Mouse (Mus musculus) kidney, embryonic 16.5 days (tissue): ENCODE measurements around the gene Pitx2. TPM values are rescaled to one million over a fixed set of nuclear protein-coding genes. Genes with fewer than 3 reads are reported as not detected.
A peak's percentile ranks its signal among the peaks of the same experiment; 100 is the strongest.

Source experiments
- ATAC-seq: fragments of 200-750 bp; cut with Nextera tagmentation; 2 replicates; pipeline ENCODE4 v1.8.0; 2017; ENCODE audit warnings: moderate TSS enrichment; ENCODE audit not compliant: low FRiP score, low TSS enrichment
- H3K27ac ChIP-seq: fragments of 300-500 bp; sonication (generic); 2 replicates; pipeline ENCODE4 v1.5.1; 2014; ENCODE audit warnings: low read length
- H3K27me3 ChIP-seq: fragments of 300-500 bp; sonication (generic); 2 replicates; pipeline ENCODE4 v1.6.1; 2014; ENCODE audit warnings: low read length, control low read depth, mixed read lengths; ENCODE audit not compliant: insufficient read depth
- H3K36me3 ChIP-seq: fragments of 300-500 bp; sonication (generic); 2 replicates; pipeline ENCODE4 v1.6.1; 2014; ENCODE audit warnings: low read length, control low read depth, mixed read lengths; ENCODE audit not compliant: insufficient read depth
- H3K4me1 ChIP-seq: fragments of 300-500 bp; sonication (generic); 2 replicates; pipeline ENCODE4 v1.6.1; 2014; ENCODE audit warnings: low read length, control low read depth, mixed read lengths; ENCODE audit not compliant: insufficient read depth
- H3K4me2 ChIP-seq: fragments of 300-500 bp; sonication (generic); replicated peaks from 2 replicates; pipeline ENCODE4 v1.6.1; 2014; ENCODE audit warnings: low read depth, low read length
- H3K4me3 ChIP-seq: fragments of 300-500 bp; sonication (generic); 2 replicates; pipeline ENCODE4 v1.5.1; 2014; ENCODE audit warnings: mild to moderate bottlenecking, low read length
- H3K9ac ChIP-seq: fragments of 300-500 bp; sonication (generic); replicated peaks from 2 replicates; pipeline ENCODE4 v1.6.1; 2014; ENCODE audit warnings: low read length
- H3K9me3 ChIP-seq: fragments of 300-500 bp; sonication (generic); 2 replicates; pipeline ENCODE4 v1.6.1; 2016; ENCODE audit warnings: low read length, control low read depth
- whole genome bisulfite sequencing: fragments of 180-500 bp; shearing (Covaris S2); extraction: QIAGEN DNeasy Blood & Tissue Kit; methylation state at CpG from one replicate; pipeline ENCODE4 v1.1.7; 2014; 5-methylcytosine and 5-hydroxymethylcytosine counted together
- polyA plus RNA-seq: library from polyadenylated mRNA; unstranded; fragments of >200 nt; fragmentation: Nextera tagmentation; extraction: Ambion mirVana; gene quantifications from 2 replicates; pipeline ENCODE4 v1.2.1, GENCODE M21; 2015

Gene Pitx2
- polyA plus RNA-seq, 1 experiment from 2014 or later, result 10.3 TPM

DNA sequence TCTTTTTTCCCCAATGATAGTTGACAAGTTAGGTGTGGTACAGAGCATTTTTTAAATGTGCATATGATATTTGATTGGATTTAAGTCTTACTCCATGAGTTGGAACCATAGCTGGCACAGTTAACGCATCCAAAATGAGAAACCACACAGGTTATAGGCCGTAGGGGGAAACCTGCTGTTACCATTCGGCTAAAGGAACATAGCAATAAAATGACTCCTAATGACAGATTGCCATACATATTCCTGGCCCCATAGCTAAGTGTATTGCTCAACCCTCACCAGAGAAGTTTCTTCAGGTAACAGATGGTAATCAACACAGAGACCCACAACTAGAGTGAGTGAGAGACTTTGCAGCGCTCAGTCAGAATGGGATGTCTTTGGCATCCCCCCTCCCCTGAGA, 27.9 kb upstream of the Pitx2 start:
- no peak overlapping the region for H3K4me2 ChIP-seq
- WGBS, result 92% methylated on average over 4 of the region's 4 CpGs

DNA sequence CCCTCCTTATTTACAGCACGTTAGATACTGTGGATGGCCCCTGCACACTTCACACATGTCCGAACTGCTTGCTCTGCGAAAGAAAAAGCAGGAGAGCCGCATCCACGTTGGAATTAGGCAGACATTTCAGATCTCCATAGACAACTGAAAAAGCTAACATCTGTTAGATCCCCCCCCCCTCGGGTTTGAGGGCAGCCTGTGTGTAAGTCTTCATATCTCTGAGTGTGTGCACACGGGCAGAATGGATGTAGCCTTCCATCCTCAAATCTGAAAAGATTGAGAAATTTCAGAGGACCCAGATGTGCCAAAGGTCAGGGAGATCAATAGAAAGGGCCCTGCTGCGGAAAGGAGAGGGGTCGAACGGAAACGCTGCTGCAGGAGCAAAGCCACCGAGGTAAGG, 5.2 kb upstream of the Pitx2 start:
- Histone ChIP-seq H3K4me1 (peaks cover 2% of the 10 kb centered on the region; the same call in 1 of the 2 replicates), H3K36me3 (no peaks in the 10 kb centered on the region), H3K27ac (no peak overlapping the region), H3K27me3 (peaks cover 84% of the 10 kb centered on the region), H3K4me2 (no peak overlapping the region), H3K9ac (no peak overlapping the region), H3K9me3 (no peaks in the 10 kb centered on the region), H3K4me3 (no peak overlapping the region)
- no peak for ATAC-seq
- WGBS, result 5% methylated on average over 12 of the region's 12 CpGs

More for the DNA sequence above, 27.9 kb upstream of the Pitx2 start:
- ATAC-seq, result no peak
- H3K9me3 ChIP-seq, result no peaks in the 10 kb centered on the region
- H3K27me3 ChIP-seq, result no peaks in the 10 kb centered on the region
- no peaks in the 10 kb centered on the region for H3K4me1 ChIP-seq
- no peak overlapping the region for H3K9ac ChIP-seq
- H3K36me3 ChIP-seq, result no peaks in the 10 kb centered on the region
- no peak overlapping the region for H3K27ac ChIP-seq
- H3K4me3 ChIP-seq, result no peak overlapping the region

DNA sequence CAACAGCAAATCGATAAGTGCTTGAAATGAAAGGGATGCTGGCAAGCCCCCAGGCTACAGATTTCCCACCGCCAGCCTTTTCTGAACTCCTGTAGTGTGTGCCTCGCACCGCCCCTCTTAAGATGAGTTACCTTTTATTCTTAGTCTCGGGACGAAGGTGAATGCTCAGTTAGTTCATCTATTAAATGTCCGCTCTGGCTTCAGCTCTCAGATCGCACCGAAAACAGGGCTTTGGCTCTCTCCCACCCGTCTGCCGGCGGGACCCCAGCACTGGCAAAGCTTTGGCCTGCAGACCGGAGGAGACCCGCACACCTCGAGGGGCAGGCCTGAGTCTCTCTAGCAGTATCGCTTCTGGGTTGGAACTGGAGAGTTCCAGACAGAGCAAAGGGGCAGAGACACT, 4.6 kb upstream of the Pitx2 start:
- no peak overlapping the region for H3K27ac ChIP-seq
- no peaks in the 10 kb centered on the region for H3K36me3 ChIP-seq
- no peak overlapping the region for H3K9ac ChIP-seq
- no peaks in the 10 kb centered on the region for H3K9me3 ChIP-seq
- peaks cover 90% of the 10 kb centered on the region for H3K27me3 ChIP-seq
- peaks cover 7% of the 10 kb centered on the region; the same call in 1 of the 2 replicates for H3K4me1 ChIP-seq
- H3K4me2 ChIP-seq, result no peak overlapping the region
- no peak for ATAC-seq
- H3K4me3 ChIP-seq, result no peak overlapping the region
- 4% methylated on average over 16 of the region's 16 CpGs for WGBS

DNA sequence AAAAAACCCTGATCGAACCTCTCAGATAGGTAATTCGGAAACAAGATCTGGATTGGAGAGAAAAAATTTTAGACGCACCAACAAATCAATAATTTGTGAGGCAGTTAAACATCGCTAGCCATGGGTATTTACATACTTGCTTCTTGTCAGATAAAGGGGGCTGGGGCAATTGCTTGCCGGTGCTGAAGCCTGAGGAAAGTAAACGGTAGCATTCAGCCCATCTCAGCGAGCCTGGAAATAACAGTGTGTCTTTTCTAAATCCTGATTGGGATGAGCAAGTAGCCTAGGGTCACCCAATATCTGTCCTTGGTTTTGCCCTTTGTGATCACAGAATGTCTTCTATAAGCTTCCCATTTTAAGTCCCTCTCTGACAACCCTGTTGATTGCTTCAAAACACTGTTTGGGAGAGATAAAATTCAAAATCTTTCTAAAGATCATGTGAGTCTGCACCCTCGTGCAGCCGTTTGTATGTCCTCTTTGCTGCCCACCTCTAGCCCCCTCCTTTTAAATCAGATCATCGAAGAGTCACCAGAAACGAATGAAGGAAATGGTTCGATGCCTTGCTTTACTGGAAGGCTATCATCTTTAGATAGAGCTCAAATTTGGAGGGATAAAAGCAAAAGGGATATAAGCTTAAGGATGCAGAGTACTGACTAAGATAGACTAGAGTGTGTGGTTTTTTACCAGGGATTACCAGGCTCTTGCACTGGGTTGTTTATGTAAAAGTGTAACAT, 3.7 kb upstream of the Pitx2 start:
- 4% methylated on average over 12 of the region's 12 CpGs for WGBS
- no peak overlapping the region for H3K9ac ChIP-seq
- H3K4me3 ChIP-seq, result no peak overlapping the region
- peaks cover 88% of the 10 kb centered on the region for H3K27me3 ChIP-seq
- no peaks in the 10 kb centered on the region for H3K9me3 ChIP-seq
- ATAC-seq, result no peak
- H3K4me2 ChIP-seq, result no peak overlapping the region
- H3K27ac ChIP-seq, result no peak overlapping the region
- H3K4me1 ChIP-seq, result peaks cover 7% of the 10 kb centered on the region; the same call in 1 of the 2 replicates
- no peaks in the 10 kb centered on the region for H3K36me3 ChIP-seq

DNA sequence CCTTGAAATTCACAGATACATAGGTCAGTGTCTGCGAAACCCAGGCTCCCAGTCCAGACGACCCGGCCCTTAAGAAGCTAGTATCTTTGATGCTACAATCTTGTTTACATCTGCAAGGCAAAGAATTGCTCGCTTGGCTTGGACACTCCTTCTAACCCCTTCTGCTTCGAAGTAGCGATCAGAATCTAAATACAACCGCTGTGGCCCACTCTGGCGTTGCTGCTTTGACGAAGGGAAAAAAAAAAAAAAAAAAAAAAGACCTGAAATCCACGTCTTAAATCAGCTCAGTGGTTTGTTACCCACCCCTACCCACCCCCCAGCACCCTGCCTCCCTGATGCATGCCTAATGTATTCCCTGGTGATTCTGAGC, 3.1 kb upstream of the Pitx2 start:
- H3K4me3 ChIP-seq, result no peak overlapping the region
- 1% methylated on average over 10 of the region's 10 CpGs for WGBS
- no peak for ATAC-seq
- peaks cover 88% of the 10 kb centered on the region for H3K27me3 ChIP-seq
- no peak overlapping the region for H3K27ac ChIP-seq
- H3K9ac ChIP-seq, result no peak overlapping the region
- no peaks in the 10 kb centered on the region for H3K36me3 ChIP-seq
- H3K9me3 ChIP-seq, result no peaks in the 10 kb centered on the region
- peaks cover 7% of the 10 kb centered on the region; the same call in 1 of the 2 replicates for H3K4me1 ChIP-seq
- no peak overlapping the region for H3K4me2 ChIP-seq

DNA sequence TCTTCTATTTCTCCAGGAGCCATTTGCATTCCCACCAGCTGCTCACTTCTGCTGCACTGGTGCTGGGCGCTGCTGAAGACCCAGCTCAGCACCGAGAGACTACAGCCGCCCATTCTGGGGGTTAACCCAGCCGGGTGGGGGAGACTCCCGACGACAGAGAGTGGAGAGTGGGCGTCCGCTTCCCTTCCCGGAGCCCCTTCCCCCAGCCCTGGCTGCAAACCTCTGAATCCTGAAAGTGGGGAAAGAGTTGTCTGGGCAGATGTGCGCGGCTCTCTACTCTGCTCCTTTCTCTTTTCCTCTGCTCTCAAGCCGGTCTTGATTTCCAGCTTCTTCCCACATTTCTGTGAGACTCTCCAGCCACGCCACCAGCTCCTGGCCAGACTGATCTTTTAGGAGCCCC, 2.6 kb upstream of the Pitx2 start:
- no peaks in the 10 kb centered on the region for H3K36me3 ChIP-seq
- no peak overlapping the region for H3K9ac ChIP-seq
- H3K4me2 ChIP-seq, result no peak overlapping the region
- no peak for ATAC-seq
- H3K4me1 ChIP-seq, result peaks cover 7% of the 10 kb centered on the region; the same call in 1 of the 2 replicates
- 0 out of 2 replicates have a peak overlapping the region, but pooled peaks have one; percentile 8 for H3K4me3 ChIP-seq
- H3K27ac ChIP-seq, result no peak overlapping the region
- WGBS, result 1% methylated on average over 13 of the region's 13 CpGs
- no peaks in the 10 kb centered on the region for H3K9me3 ChIP-seq
- H3K27me3 ChIP-seq, result peaks cover 88% of the 10 kb centered on the region

DNA sequence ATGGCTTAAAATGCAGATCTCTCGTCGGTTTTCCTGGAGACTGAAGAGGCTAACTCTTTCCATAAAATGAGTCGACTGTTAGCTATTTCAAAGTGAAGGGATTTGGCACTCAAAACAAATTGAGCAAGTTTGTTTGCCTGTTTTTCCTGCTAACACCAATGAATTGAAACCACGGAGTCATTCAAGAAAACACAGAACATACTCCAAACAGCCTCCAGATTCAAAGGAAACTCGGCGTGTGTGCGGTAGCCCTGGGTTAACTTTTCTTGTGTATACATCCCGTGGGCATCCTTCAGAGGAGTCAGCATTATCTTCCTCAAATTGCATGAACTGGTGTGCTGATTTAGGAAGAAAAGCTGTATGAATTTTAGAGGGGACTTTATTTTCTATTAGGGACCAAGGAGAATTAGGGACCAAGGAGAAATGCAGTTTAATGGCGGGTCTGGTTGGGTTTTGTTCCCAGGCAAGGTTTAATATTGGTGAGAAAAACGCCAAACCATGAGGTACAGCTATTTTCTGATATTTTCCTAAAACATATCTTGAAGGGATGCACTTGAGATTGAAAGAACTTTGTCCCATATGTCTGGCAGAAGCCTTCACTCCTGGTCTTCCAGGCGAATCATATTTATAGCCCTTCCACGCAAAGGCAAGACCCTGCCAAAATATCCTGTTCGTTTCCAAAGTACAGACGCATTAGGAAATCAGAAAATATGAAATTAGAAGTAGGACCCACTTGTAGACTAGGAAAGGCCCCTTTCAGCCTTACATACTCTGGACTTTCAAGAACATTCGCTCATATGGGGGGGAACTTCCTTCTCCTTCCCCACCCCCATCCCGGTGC, 1.7 kb upstream of the Pitx2 start:
- H3K9me3 ChIP-seq, result no peaks in the 10 kb centered on the region
- ATAC-seq, result no peak
- no peak overlapping the region for H3K4me3 ChIP-seq
- H3K4me1 ChIP-seq, result peaks cover 7% of the 10 kb centered on the region; the same call in 1 of the 2 replicates
- H3K9ac ChIP-seq, result no peak overlapping the region
- H3K4me2 ChIP-seq, result no peak overlapping the region
- no peaks in the 10 kb centered on the region for H3K36me3 ChIP-seq
- H3K27ac ChIP-seq, result no peak overlapping the region
- 3% methylated on average over 16 of the region's 16 CpGs for WGBS
- H3K27me3 ChIP-seq, result peaks cover 89% of the 10 kb centered on the region

DNA sequence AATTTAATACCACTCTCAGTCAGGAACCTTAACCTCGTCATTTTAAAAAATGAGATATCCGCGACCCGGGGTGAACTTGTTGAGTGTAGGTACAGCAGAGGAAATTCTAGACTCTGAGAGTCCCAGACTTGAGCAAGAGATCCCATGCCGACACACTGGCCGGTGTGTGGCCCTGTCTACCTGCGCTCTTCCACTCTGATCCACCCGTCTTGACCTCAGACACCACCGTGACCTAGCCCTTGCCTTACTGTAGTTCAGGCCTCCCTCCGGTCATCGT, 1.1 kb upstream of the Pitx2 start:
- no peak for ATAC-seq
- H3K27me3 ChIP-seq, result peaks cover 89% of the 10 kb centered on the region
- no peaks in the 10 kb centered on the region for H3K36me3 ChIP-seq

DNA sequence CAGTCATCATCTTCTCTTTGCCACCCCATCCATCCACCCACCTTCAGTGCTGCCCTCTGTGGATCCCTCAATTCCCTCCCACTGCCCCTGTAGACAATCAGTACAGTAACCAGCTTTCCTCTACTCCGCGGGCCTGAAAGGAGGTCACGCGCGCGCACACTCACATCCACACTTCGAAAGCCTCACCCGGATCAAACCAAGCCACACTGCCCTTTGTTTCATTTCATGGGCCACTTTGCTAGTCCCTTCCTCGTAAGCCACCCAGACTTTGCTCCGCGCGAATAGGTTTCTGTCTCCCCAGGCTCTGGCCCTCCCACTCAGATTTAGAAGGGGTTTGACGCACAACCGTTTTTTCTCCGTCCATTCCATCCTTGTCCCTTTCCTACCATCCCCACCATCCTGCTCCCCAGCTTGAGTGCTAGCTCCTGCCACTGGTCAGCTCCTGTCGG, 494 bp upstream of the Pitx2 start:
- Histone ChIP-seq H3K4me1 (peaks cover 9% of the 10 kb centered on the region; the same call in 1 of the 2 replicates), H3K9ac (no peak overlapping the region), H3K27me3 (peaks cover 92% of the 10 kb centered on the region), H3K27ac (no peak overlapping the region), H3K4me3 (peak overlapping the region; percentile 39), H3K4me2 (peak overlapping the region; percentile 55), H3K9me3 (no peaks in the 10 kb centered on the region), H3K36me3 (no peaks in the 10 kb centered on the region)
- 1% methylated on average over 16 of the region's 16 CpGs for WGBS
- peak; percentile 3; the same call in 1 of the 2 replicates for ATAC-seq

More for the DNA sequence above, 1.1 kb upstream of the Pitx2 start:
- peaks cover 7% of the 10 kb centered on the region; the same call in 1 of the 2 replicates for H3K4me1 ChIP-seq
- H3K4me3 ChIP-seq, result no peak overlapping the region
- no peak overlapping the region for H3K9ac ChIP-seq
- no peaks in the 10 kb centered on the region for H3K9me3 ChIP-seq
- no peak overlapping the region for H3K27ac ChIP-seq
- H3K4me2 ChIP-seq, result no peak overlapping the region
- 1% methylated on average over 11 of the region's 11 CpGs for WGBS

DNA sequence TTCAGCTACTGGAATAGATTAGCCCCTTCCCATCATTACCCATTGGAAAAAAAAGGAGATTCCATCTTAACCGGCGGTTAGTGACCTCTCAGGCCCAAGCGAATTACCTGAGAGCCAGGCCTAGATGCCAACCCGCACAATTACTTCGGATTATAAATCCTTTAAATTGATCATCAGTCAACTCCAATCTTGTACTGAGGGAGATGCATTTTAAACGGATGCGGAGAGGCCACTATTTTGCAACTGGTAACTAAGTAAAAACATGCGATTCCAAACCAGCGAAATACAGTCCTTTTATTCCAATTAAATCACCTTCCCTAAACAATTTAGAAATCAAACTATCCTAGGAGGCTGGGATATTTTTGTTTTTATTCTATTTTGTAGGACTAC, 818 bp downstream of the Pitx2 start:
- Histone ChIP-seq H3K27me3 (peaks cover 93% of the 10 kb centered on the region), H3K27ac (no peak overlapping the region), H3K4me3 (no peak overlapping the region), H3K4me2 (no peak overlapping the region), H3K9me3 (no peaks in the 10 kb centered on the region), H3K4me1 (peaks cover 14% of the 10 kb centered on the region; the same call in 1 of the 2 replicates), H3K9ac (no peak overlapping the region), H3K36me3 (no peaks in the 10 kb centered on the region)
- ATAC-seq, result no peak
- 5% methylated on average over 9 of the region's 9 CpGs for WGBS
